Mouse (Mus musculus) MEL (cell line): ENCODE measurements around the gene Fgf22. TPM values are rescaled to one million over a fixed set of nuclear protein-coding genes. Genes with fewer than 3 reads are reported as not detected.

Experiments used
- DNase-seq: peaks from one replicate; pipeline ENCODE4 v3.0.0; 2011; ENCODE audit warnings: low read depth, low spot score
- H3K27ac ChIP-seq: 2 replicates; pipeline ENCODE4 v1.5.1; 2012; ENCODE audit warnings: low read depth, mild to moderate bottlenecking, control low read depth, low read length, moderate library complexity; ENCODE audit not compliant: control insufficient read depth
- H3K27me3 ChIP-seq, 2 experiments: fragments of 150-350 bp in 1 of 2; sonication (generic) in 1 of 2; 2 replicates each; pipeline ENCODE4 v1.6.1; 2012; ENCODE audit warnings: low read length in 2 of 2, mild to moderate bottlenecking in 2 of 2, improper control_type of control experiment in 1 of 2, moderate library complexity in 1 of 2; ENCODE audit not compliant: insufficient read depth in 2 of 2, control insufficient read depth in 1 of 2
- H3K36me3 ChIP-seq, 2 experiments: 2 replicates each; pipeline ENCODE4 v1.6.1; 2012 to 2014; ENCODE audit warnings: low read length in 2 of 2, improper control_type of control experiment in 1 of 2, inconsistent platforms in 1 of 2, mild to moderate bottlenecking in 1 of 2; ENCODE audit not compliant: insufficient read depth in 2 of 2, control insufficient read depth in 1 of 2
- H3K4me1 ChIP-seq, 2 experiments: fragments of 150-350 bp in 1 of 2; sonication (generic) in 1 of 2; 2 replicates each; pipeline ENCODE4 v1.6.1; 2012; ENCODE audit warnings: low read length in 2 of 2, improper control_type of control experiment in 1 of 2, mild to moderate bottlenecking in 1 of 2; ENCODE audit not compliant: insufficient read depth in 2 of 2, control insufficient read depth in 1 of 2
- H3K4me3 ChIP-seq, 2 experiments: fragments of 150-350 bp in 1 of 2; sonication (generic) in 1 of 2; 2 replicates each; pipeline ENCODE4 v1.5.1; 2012; ENCODE audit warnings: low read depth in 2 of 2, low read length in 2 of 2, mild to moderate bottlenecking in 2 of 2, moderate library complexity in 2 of 2, control low read depth in 1 of 2, improper control_type of control experiment in 1 of 2; ENCODE audit not compliant: control insufficient read depth in 1 of 2, insufficient read depth in 1 of 2
- H3K79me2 ChIP-seq: 2 replicates; pipeline ENCODE4 v1.6.1; 2012; ENCODE audit warnings: mild to moderate bottlenecking, low read length, moderate library complexity; ENCODE audit not compliant: control insufficient read depth, poor library complexity, insufficient read depth
- H3K9ac ChIP-seq: 2 replicates; pipeline ENCODE4 v1.6.1; 2012; ENCODE audit warnings: low read depth, mild to moderate bottlenecking, control low read depth, low read length, moderate library complexity; ENCODE audit not compliant: control insufficient read depth, poor library complexity, severe bottlenecking
- H3K9me3 ChIP-seq: fragments of 150-350 bp; sonication (generic); replicated peaks from 2 replicates; pipeline ENCODE4 v1.6.1; 2012; ENCODE audit warnings: mild to moderate bottlenecking, low read length, improper control_type of control experiment, moderate library complexity; ENCODE audit not compliant: insufficient read depth
- CHD1 ChIP-seq: IDR thresholded peaks from 2 replicates; pipeline ENCODE4 v1.6.1; 2012; ENCODE audit warnings: low read depth, mild to moderate bottlenecking, inconsistent platforms, low read length, improper control_type of control experiment
- CTCF ChIP-seq, 3 experiments: IDR thresholded peaks in 2 of 3; conservative IDR thresholded peaks in 1 of 3; 2 replicates each; pipeline ENCODE4 v1.5.1; 2011 to 2012; ENCODE audit warnings: low read length in 3 of 3, low read depth in 2 of 3, mild to moderate bottlenecking in 2 of 3, improper control_type of control experiment in 1 of 3, inconsistent platforms in 1 of 3, mixed read lengths in 1 of 3, moderate library complexity in 1 of 3; ENCODE audit not compliant: control insufficient read depth in 1 of 3, insufficient read depth in 1 of 3, poor library complexity in 1 of 3, severe bottlenecking in 1 of 3
- GATA1 ChIP-seq: IDR thresholded peaks from 2 replicates; pipeline ENCODE4 v1.6.1; 2011; ENCODE audit warnings: low read depth, low read length, improper control_type of control experiment
- MAX ChIP-seq: IDR thresholded peaks from 2 replicates; pipeline ENCODE4 v1.6.1; 2011; ENCODE audit warnings: low read length, improper control_type of control experiment
- MEF2A ChIP-seq: IDR thresholded peaks from 2 replicates; pipeline ENCODE4 v1.6.1; 2014; ENCODE audit warnings: low read depth, mild to moderate bottlenecking, inconsistent platforms, low read length, improper control_type of control experiment; ENCODE audit not compliant: poor library complexity, insufficient replicate concordance, severe bottlenecking; ENCODE audit errors: extremely low read depth
- MYB ChIP-seq: IDR thresholded peaks from 2 replicates; pipeline ENCODE4 v1.6.1; 2011; ENCODE audit warnings: mild to moderate bottlenecking, low read depth, low read length, improper control_type of control experiment
- UBTF ChIP-seq: IDR thresholded peaks from 2 replicates; pipeline ENCODE4 v1.6.1; 2012; ENCODE audit warnings: low read depth, mild to moderate bottlenecking, inconsistent platforms, low read length, improper control_type of control experiment, moderate library complexity, borderline replicate concordance; ENCODE audit not compliant: insufficient read depth
- polyA plus RNA-seq, 2 experiments: library from polyadenylated mRNA; stranded (reverse) in 1 of 2; unstranded in 1 of 2; fragments of >175 nt in 1 of 2; fragments of >200 nt in 1 of 2; gene quantifications; 2 replicates each; pipeline versions ENCODE4 v1.2.1 to v1.2.4; 2012; ENCODE audit warnings: low replicate concordance in 2 of 2, low read depth in 1 of 2; ENCODE audit not compliant: insufficient read length in 2 of 2, insufficient read depth in 1 of 2, missing spikeins in 1 of 2
- total RNA-seq: library from RNA; depleted of rRNA; stranded (reverse); fragments of 300-350 nt; gene quantifications from 2 replicates; pipeline ENCODE4 v1.2.3, GENCODE M21; 2012

Fgf22 gene
- total and polyA plus RNA-seq, 3 experiments: 0.15 to 0.33 TPM; not detected in 1

- peaks cover 9 to 16% of the 10 kb centered on the region in 2 experiments; a peak in 3 of 4 replicates for H3K4me1 ChIP-seq
- TF ChIP-seq GATA1 (no peak), MEF2A (no peak)
- H3K36me3 ChIP-seq: peaks cover 0 to 14% of the 10 kb centered on the region in 2 experiments; a peak in 2 of 4 replicates
- H3K4me3 ChIP-seq: peak overlapping the region; percentile 11 to 28; a peak in 1 of 4 replicates
- no peaks in the 10 kb centered on the region for H3K27me3 ChIP-seq
- no peak for DNase-seq
- peak overlapping the region; percentile 84 for H3K9ac ChIP-seq
- H3K79me2 ChIP-seq: peaks cover 41% of the 10 kb centered on the region
- no peak overlapping the region for H3K27ac ChIP-seq
- H3K9me3 ChIP-seq: no peaks in the 10 kb centered on the region
Observed at GRCm38 (mm10) chr10:79706406-79707094, 48.3 kb upstream of the Fgf22 start.

- H3K9ac ChIP-seq: no peak overlapping the region
- no peak overlapping the region for H3K4me3 ChIP-seq
- H3K79me2 ChIP-seq: peaks cover 41% of the 10 kb centered on the region
- H3K27me3 ChIP-seq: no peaks in the 10 kb centered on the region
- H3K4me1 ChIP-seq: peaks cover 9 to 19% of the 10 kb centered on the region in 2 experiments; a peak in 3 of 4 replicates
- no peak overlapping the region for H3K27ac ChIP-seq
- no peak for DNase-seq
- H3K36me3 ChIP-seq: peaks cover 0 to 16% of the 10 kb centered on the region in 2 experiments; a peak in 2 of 4 replicates
- H3K9me3 ChIP-seq: no peaks in the 10 kb centered on the region
- TF ChIP-seq UBTF: no peak
- TF ChIP-seq MYB: no peak
- no peak for TF ChIP-seq CHD1
- no peak for TF ChIP-seq CTCF (IDR thresholded peaks at IDR 0.05 in 2 of 3, conservative IDR thresholded peaks at IDR 0.05 in 1 of 3; ENCODE audit: control insufficient read depth in 1 of 3, insufficient read depth in 1 of 3, low read depth in 2 of 3, low read length in 3 of 3, poor library complexity in 1 of 3, severe bottlenecking in 1 of 3)
Observed at GRCm38 (mm10) chr10:79707162-79707561, 47.7 kb upstream of the Fgf22 start.

GRCm38 (mm10) chr10:79707759-79708158, 47.1 kb upstream of the Fgf22 start:
- Histone ChIP-seq H3K4me3 (no peak overlapping the region), H3K27me3 (no peaks in the 10 kb centered on the region), H3K9me3 (no peaks in the 10 kb centered on the region), H3K27ac (no peak overlapping the region), H3K36me3 (peaks cover 0 to 19% of the 10 kb centered on the region in 2 experiments; a peak in 2 of 4 replicates), H3K4me1 (peaks cover 9 to 22% of the 10 kb centered on the region in 2 experiments; a peak in 3 of 4 replicates), H3K9ac (no peak overlapping the region), H3K79me2 (peaks cover 41% of the 10 kb centered on the region)
- no peak for DNase-seq
- no peak for TF ChIP-seq MAX
- TF ChIP-seq CTCF (IDR thresholded peaks at IDR 0.05 in 2 of 3, conservative IDR thresholded peaks at IDR 0.05 in 1 of 3; ENCODE audit: control insufficient read depth in 1 of 3, insufficient read depth in 1 of 3, low read depth in 2 of 3, low read length in 3 of 3, poor library complexity in 1 of 3, severe bottlenecking in 1 of 3): peak in 2 of 3 experiments; percentile 1 to 43; a peak in 3 of 6 replicates
